ENCODE assay signal across 23 mouse cellular contexts in the genomic region with DNA sequence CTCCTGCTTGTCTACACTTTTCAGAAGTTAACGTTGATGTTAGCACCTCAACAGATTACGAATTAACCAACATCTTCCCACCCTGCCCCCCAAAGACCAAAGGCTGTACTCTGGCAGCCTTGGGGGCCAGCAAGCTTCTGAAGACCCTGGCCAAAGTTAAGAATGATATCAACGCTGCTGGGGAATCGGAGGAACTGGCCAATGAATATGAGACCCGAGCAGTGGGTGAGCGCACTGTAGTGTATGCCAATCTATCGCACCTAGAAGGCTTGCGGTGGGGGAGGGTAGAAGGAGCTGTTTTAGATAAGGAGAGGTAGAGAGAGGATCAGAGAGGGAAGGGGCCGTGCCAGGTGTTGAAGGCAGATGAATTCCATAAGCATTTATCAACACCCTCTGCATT. TPM values are rescaled to one million over a fixed set of nuclear protein-coding genes. Genes with fewer than 3 reads are reported as not detected.
"Had no signal": no experiment of that assay in that cellular context is flagged by ENCODE, and none has a peak within 500 bp of the region (broad histone marks: within the 10 kb centered on the region; RNA-seq: fewer than 3 reads in every experiment).

No protein-coding gene starts in this region.

- DNase-seq: heart, postnatal 10 days; heart, postnatal 14 days; heart, postnatal 36 days; kidney, adult 11 months; kidney, adult 18-20 months; kidney, adult 2 months; kidney, adult 8-10 months; kidney, adult 9 months; kidney, postnatal 10 days; kidney, postnatal 14 days; kidney, postnatal 25 days; kidney, postnatal 36 days; kidney, postnatal 4 days; layer of hippocampus, adult 9-11 months; layer of hippocampus, postnatal 36 days had no signal

RNA-seq across cellular contexts. Expression of a gene that starts 56.0 kb away (rescaled TPM):
- total RNA-seq: heart, postnatal 10 days; heart, postnatal 14 days; heart, postnatal 25 days; heart, postnatal 36 days; hematopoietic stem cell, adult 5-6 weeks; hindbrain, postnatal 0 days; layer of hippocampus, adult 18-20 months; layer of hippocampus, adult 2 months; layer of hippocampus, postnatal 14 days; layer of hippocampus, postnatal 36 days; left cerebral cortex, adult 2 months; left cerebral cortex, adult 8-10 months had no signal
